Mouse (Mus musculus) layer of hippocampus, adult 8-10 months (tissue): ENCODE results near the gene Clec4d. TPM values are rescaled to one million over a fixed set of nuclear protein-coding genes. Genes with fewer than 3 reads are reported as not detected.
A peak's percentile ranks its signal among the peaks of the same experiment; 100 is the strongest.
"Not testable (repeated sequence)": the region's sequence is repeated elsewhere in the genome, so short reads cannot be mapped to it uniquely, and the experiment has no call there.

ENCODE experiments used
- DNase-seq, 2 experiments: peaks; one replicate each; pipeline ENCODE4 v3.0.0; 2022; ENCODE audit warnings: low spot score in 2 of 2
- total RNA-seq, 4 experiments: library from RNA; stranded (reverse); gene quantifications; 2 replicates each; pipeline ENCODE4 v1.2.4; 2022

Clec4d gene
- not detected for total RNA-seq

- no peak for DNase-seq
These were observed at the start of gene Clec4d for GRCm38 (mm10) chr6:123261555-123262161. Gene Clec4d, plus strand, starts transcription at chr6:123262111.

GRCm38 (mm10) chr6:123227519-123228166 lies 34.3 kb upstream of the Clec4d start:
- DNase-seq = no peak

GRCm38 (mm10) chr6:123229644-123230043 lies 32.3 kb upstream of the Clec4d start, which contains the start of gene Clec4n:
Gene Clec4n, plus strand, starts transcription at chr6:123229843.
- no peak for DNase-seq

- no peak for DNase-seq
These were observed 30.8 kb upstream of the Clec4d start for GRCm38 (mm10) chr6:123231149-123231548.

GRCm38 (mm10) chr6:123237582-123237981 lies 24.3 kb upstream of the Clec4d start:
- no peak for DNase-seq

- no peak for DNase-seq
These were observed 17.7 kb upstream of the Clec4d start for GRCm38 (mm10) chr6:123244201-123244600.

- DNase-seq = not testable (repeated sequence)
These were observed 13.0 kb upstream of the Clec4d start for GRCm38 (mm10) chr6:123248862-123249261.

- DNase-seq = no peak
These were observed 9.2 kb upstream of the Clec4d start for GRCm38 (mm10) chr6:123252735-123253134.

- no peak for DNase-seq
These were observed 3.0 kb upstream of the Clec4d start for GRCm38 (mm10) chr6:123258946-123259345.

GRCm38 (mm10) chr6:123259889-123260603 lies 1.9 kb upstream of the Clec4d start:
- DNase-seq = no peak

GRCm38 (mm10) chr6:123260868-123261267 lies 1.0 kb upstream of the Clec4d start:
- DNase-seq = no peak

GRCm38 (mm10) chr6:123264194-123264593 lies 2.3 kb downstream of the Clec4d start:
- DNase-seq = no peak

- no peak for DNase-seq
These were observed 3.9 kb downstream of the Clec4d start for GRCm38 (mm10) chr6:123265809-123266208.

- DNase-seq = no peak
These were observed 5.0 kb downstream of the Clec4d start for GRCm38 (mm10) chr6:123266945-123267344.

- DNase-seq = peak in 1 of 2 experiments; percentile 17
These were observed 17.5 kb downstream of the Clec4d start for GRCm38 (mm10) chr6:123279443-123279842.

- DNase-seq = no peak
These were observed 24.4 kb downstream of the Clec4d start for GRCm38 (mm10) chr6:123286311-123286710.

GRCm38 (mm10) chr6:123288931-123289330 lies 27.0 kb downstream of the Clec4d start:
- DNase-seq = no peak

- DNase-seq = no peak
These were observed 27.8 kb downstream of the Clec4d start, which contains the start of gene Clec4e for GRCm38 (mm10) chr6:123289753-123290152. Gene Clec4e, minus strand, starts transcription at chr6:123289870.

GRCm38 (mm10) chr6:123292751-123293400 lies 31.0 kb downstream of the Clec4d start:
- DNase-seq = no peak

GRCm38 (mm10) chr6:123293509-123293908 lies 31.6 kb downstream of the Clec4d start:
- DNase-seq = not testable (repeated sequence)

GRCm38 (mm10) chr6:123296687-123297086 lies 34.8 kb downstream of the Clec4d start:
- no peak for DNase-seq

- DNase-seq = not testable (repeated sequence)
These were observed 44.4 kb downstream of the Clec4d start for GRCm38 (mm10) chr6:123306315-123306714.
